Mouse (Mus musculus): Measurements from ENCODE around the gene Bak1. TPM values are rescaled to one million over a fixed set of nuclear protein-coding genes. Genes with fewer than 3 reads are reported as not detected.

Bak1 gene
- 10 to 100 TPM; 39.2 to 47.5 TPM for total RNA-seq (2023)

GRCm38 (mm10) chr17:27028909-27029308, at the start of gene Bak1:
Gene Bak1, minus strand, starts transcription at chr17:27029009.

GRCm38 (mm10) chr17:27056812-27057516, 28.2 kb upstream of the Bak1 start, which contains the start of gene Itpr3:
Gene Itpr3, plus strand, starts transcription at chr17:27057304.

GRCm38 (mm10) chr17:26972703-26973574, 55.9 kb downstream of the Bak1 start, which contains the start of gene Zbtb9:
Gene Zbtb9, plus strand, starts transcription at chr17:26973167.

Other genes starting within 250 kb of the Bak1 start
- 10 to 100 TPM; 32.1 to 35.7 TPM for gene Bnip1, start 247.9 kb downstream of the Bak1 start, total RNA-seq (2023)
- gene Nkx2-5, start 184.0 kb downstream of the Bak1 start, total RNA-seq (2023) = not detected
- gene Kifc5b, start 111.9 kb downstream of the Bak1 start, total RNA-seq (2023) = 10 to 100 TPM in 1 of 2 experiments, 1 to 10 TPM in 1; 7.4 to 10.4 TPM
- gene Phf1, start 96.0 kb downstream of the Bak1 start, total RNA-seq (2023) = 100 to 1,000 TPM; 126 to 131 TPM
- 100 to 1,000 TPM in 1 of 2 experiments, 10 to 100 TPM in 1; 95.6 to 111 TPM for gene Cuta, start 89.4 kb downstream of the Bak1 start, total RNA-seq (2023)
- gene Syngap1, start 87.8 kb downstream of the Bak1 start, total RNA-seq (2023) = 1 to 10 TPM; 1.3 to 2.1 TPM
- 10 to 100 TPM; 24.3 to 25.0 TPM for gene Zbtb9, start 55.8 kb downstream of the Bak1 start, total RNA-seq (2023)
- 100 to 1,000 TPM in 1 of 2 experiments, 10 to 100 TPM in 1; 97.9 to 108 TPM for gene Itpr3, start 28.3 kb upstream of the Bak1 start, total RNA-seq (2023)
- 10 to 100 TPM; 46.0 to 52.3 TPM for gene Uqcc2, start 104.9 kb upstream of the Bak1 start, total RNA-seq (2023)
- gene Ip6k3, start 138.8 kb upstream of the Bak1 start, total RNA-seq (2023) = not detected
- gene Lemd2, start 175.5 kb upstream of the Bak1 start, total RNA-seq (2023) = 10 to 100 TPM; 86.7 to 88.4 TPM